Mouse (Mus musculus) retina, embryonic 14.5 days (tissue): ENCODE measurements around the gene Tmem144.

Experiments used
- DNase-seq: peaks from one replicate; pipeline ENCODE4 v3.0.0-alpha.2; 2015; ENCODE audit warnings: low spot score

The Tmem144 gene

GRCm38 (mm10) chr3:79852654-79853166, at the start of gene Tmem144:
Gene Tmem144 (minus strand): TSS chr3:79852773.
- peak; percentile 65 for DNase-seq

GRCm38 (mm10) chr3:79901734-79902133, 49.2 kb upstream of the Tmem144 start:
- no peak for DNase-seq

- DNase-seq: no peak
Observed at GRCm38 (mm10) chr3:79901321-79901720, 48.7 kb upstream of the Tmem144 start.

GRCm38 (mm10) chr3:79900502-79900901, 47.9 kb upstream of the Tmem144 start:
- DNase-seq: no peak

- DNase-seq: no peak
Observed at GRCm38 (mm10) chr3:79899906-79900305, 47.3 kb upstream of the Tmem144 start.

GRCm38 (mm10) chr3:79898514-79898913, 45.9 kb upstream of the Tmem144 start:
- DNase-seq: no peak

- DNase-seq: no peak
Observed at GRCm38 (mm10) chr3:79897534-79898370, 45.2 kb upstream of the Tmem144 start.

- DNase-seq: no peak
Observed at GRCm38 (mm10) chr3:79887966-79888365, 35.4 kb upstream of the Tmem144 start.

- no peak for DNase-seq
Observed at GRCm38 (mm10) chr3:79887161-79887855, 34.7 kb upstream of the Tmem144 start.

- no peak for DNase-seq
Observed at GRCm38 (mm10) chr3:79886357-79887091, 34.0 kb upstream of the Tmem144 start.

GRCm38 (mm10) chr3:79885686-79886356, 33.2 kb upstream of the Tmem144 start:
- no peak for DNase-seq

- peak; percentile 69 for DNase-seq
Observed at GRCm38 (mm10) chr3:79884761-79885189, 32.2 kb upstream of the Tmem144 start.

GRCm38 (mm10) chr3:79884305-79884704, 31.7 kb upstream of the Tmem144 start, which contains the start of gene Fam198b:
Gene Fam198b (plus strand): TSS chr3:79884533.
- DNase-seq: no peak

- DNase-seq: peak; percentile 79
Observed at GRCm38 (mm10) chr3:79883092-79883491, 30.5 kb upstream of the Tmem144 start.

- no peak for DNase-seq
Observed at GRCm38 (mm10) chr3:79881645-79882044, 29.1 kb upstream of the Tmem144 start.

- no peak for DNase-seq
Observed at GRCm38 (mm10) chr3:79879246-79879645, 26.7 kb upstream of the Tmem144 start.

GRCm38 (mm10) chr3:79878350-79878749, 25.8 kb upstream of the Tmem144 start:
- no peak for DNase-seq

- no peak for DNase-seq
Observed at GRCm38 (mm10) chr3:79875471-79875870, 22.9 kb upstream of the Tmem144 start.

- DNase-seq: no peak
Observed at GRCm38 (mm10) chr3:79867121-79867709, 14.6 kb upstream of the Tmem144 start.

GRCm38 (mm10) chr3:79866526-79866925, 14.0 kb upstream of the Tmem144 start:
- no peak for DNase-seq

- DNase-seq: no peak
Observed at GRCm38 (mm10) chr3:79866089-79866488, 13.5 kb upstream of the Tmem144 start.
